Mouse (Mus musculus): Measurements from ENCODE around the gene Gm9964.

GRCm38 (mm10) chr11:79258738-79259137 lies 38.0 kb downstream of the Gm9964 start:
- TF ChIP-seq POLR2A (IDR thresholded peaks at IDR 0.05; ENCODE audit: borderline replicate concordance, insufficient read depth, low read length): no peak
- TF ChIP-seq CTCF (IDR thresholded peaks at IDR 0.05; ENCODE audit: borderline replicate concordance, insufficient read depth, low read depth, low read length): no peak

Measured in cerebellum, adult 2 months (tissue).